Mouse (Mus musculus): ENCODE results near the gene Grik1. TPM values are rescaled to one million over a fixed set of nuclear protein-coding genes. Genes with fewer than 3 reads are reported as not detected.

The Grik1 gene
- polyA plus RNA-seq, 1 experiment from 2014 or later, result 39.0 TPM

Other genes with a start within 250 kb of the Grik1 start
- not detected in 2 replicates for gene Cldn17, start 216.7 kb upstream of the Grik1 start, polyA plus RNA-seq (2015; fragmentation: Nextera tagmentation; extraction: Ambion mirVana)

All from hindbrain, embryonic 15.5 days (tissue).